Mouse (Mus musculus): ENCODE measurements around the gene Sgcd.

Sgcd gene

GRCm38 (mm10) chr11:47129992-47130391 lies 858.8 kb downstream of the Sgcd start:
- DNase-seq = no peak

GRCm38 (mm10) chr11:47129166-47129565 lies 859.6 kb downstream of the Sgcd start:
- DNase-seq = no peak

DNA sequence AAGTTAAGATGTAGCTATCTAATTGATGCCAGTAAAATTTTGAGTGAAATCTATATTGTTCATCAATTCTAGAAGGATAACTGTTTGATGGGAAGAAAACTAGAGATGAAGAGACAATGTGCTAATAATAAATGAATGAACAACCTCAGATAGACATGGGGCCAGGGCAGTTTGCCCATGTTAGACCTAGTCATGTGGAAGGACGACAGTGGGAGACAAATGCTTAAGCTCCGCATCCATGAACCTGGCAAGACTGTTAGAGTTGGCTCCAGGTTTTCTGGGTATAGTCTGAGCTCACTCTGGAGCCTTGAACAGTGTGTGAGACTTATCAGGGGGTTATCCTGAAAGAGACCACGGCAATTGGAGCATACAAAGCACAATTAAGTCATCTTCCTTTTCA lies 860.4 kb downstream of the Sgcd start:
- no peak for DNase-seq

DNA sequence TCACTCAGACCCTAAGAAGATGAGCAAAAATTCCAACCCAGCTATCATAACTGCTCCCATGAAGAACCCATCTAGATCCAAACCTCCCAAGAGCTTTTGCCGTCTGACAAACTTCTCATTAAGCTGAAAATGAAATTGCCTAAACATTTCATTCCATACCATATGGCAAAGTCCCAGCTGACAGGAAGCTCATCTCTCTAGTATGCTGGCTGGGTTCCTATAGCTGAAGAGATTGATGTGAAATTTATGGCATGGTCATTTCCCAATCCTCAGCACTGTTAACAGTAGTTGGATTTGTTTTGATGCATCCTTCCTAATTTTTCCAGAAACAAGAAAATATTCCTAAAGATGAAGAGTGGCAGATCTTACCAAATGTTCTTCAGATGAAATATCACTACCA lies 867.9 kb downstream of the Sgcd start:
- no peak for DNase-seq

DNA sequence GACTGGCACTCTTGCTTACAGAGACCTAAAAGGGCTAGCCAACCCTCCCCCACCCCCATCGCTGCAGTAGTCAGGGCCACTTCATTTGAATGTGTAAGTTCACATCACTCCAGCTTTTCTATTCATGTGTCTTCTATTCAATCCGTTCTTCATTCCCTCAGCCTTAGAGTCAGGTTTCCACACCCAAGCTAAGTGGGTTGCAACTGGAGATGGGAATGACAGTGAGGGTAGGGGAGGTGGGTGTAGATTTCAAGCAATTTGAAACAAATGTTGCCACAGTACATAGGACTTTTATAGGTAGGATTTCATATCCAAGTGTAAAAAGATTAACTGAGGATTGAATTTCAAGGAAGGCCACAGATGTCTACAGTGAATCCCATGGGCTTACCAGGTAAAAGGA lies 870.9 kb downstream of the Sgcd start:
- DNase-seq = peak; percentile 18

DNA sequence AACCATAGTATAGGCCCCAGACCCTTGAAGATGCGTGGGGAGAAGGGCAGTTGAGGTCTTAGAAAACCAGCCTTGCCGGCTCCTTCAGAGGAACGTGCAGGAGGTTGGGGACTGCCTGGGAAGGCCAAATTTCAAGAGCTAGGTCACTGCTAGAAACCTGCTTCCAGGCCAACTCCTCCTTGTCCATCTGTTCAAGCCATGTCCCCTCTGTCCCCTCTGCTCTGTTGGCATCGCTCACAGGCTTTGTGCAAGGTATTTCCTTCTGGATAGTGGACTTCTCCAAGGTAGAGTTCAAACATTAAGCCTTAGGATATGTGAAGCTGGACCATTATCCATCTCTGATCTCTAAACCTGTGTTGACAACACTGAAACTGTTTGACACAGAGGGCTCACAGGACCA lies 874.4 kb downstream of the Sgcd start:
- no peak for DNase-seq

DNA sequence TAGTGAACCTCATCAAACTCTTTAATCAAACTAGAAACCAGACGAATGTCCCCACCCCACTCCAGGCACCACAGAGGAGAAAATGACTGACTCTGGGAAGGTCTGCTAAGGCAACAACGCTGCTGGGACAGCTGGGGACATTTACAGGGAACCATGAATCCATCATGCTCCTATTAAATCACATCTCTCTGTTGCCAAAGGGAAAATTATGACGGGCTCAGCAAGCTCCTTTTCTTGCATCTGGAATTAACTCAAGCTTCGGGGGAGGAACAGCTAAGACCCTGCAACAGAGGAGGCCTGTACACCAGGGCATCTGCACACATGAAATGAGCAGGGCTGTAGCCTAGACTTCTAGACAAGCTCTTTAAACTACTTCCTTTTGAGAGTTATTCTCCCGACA lies 875.7 kb downstream of the Sgcd start:
- peak; percentile 20 for DNase-seq

DNA sequence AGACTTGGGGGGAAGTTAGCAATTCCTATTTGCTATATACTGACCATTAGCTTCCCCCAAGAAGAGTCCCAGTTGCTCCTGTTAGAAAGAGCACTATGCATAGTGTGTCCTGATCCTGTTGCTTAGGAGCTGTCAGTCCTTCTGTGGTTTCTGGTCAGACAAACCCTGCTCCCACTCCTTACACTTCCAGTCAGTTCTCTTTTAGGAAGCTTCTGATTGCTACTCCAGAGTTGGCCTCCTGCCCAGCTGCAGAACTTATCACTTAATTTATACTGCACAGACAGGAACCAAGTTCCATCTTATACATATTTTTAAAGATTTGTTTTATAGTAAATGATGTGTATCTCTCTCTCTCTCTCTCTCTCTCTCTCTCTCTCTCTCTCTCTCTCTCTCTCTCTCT lies 878.5 kb downstream of the Sgcd start:
- DNase-seq = no peak

GRCm38 (mm10) chr11:47107661-47108060 lies 881.1 kb downstream of the Sgcd start:
- DNase-seq = no peak

GRCm38 (mm10) chr11:47093296-47093912 lies 895.4 kb downstream of the Sgcd start:
- DNase-seq = no peak

DNA sequence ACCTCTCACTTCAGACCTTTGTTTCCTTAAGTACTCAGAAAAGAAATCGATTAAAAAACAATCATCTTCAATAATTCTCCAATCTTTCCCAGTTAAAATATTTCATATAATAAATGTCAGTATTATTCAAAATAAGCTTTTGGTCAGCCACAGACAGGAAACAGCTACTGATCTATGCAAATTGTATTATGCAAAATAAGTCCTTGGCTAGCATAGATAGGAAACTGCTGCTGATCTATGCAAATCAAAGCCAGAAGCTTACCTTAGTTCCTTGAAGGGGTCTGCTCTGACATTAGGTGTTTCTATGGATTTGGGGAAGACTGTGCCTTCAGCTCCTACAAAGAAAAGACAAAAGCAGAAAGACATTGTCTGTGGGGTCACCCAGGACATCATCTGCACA lies 906.3 kb downstream of the Sgcd start:
- no peak for DNase-seq

- DNase-seq = no peak
These were observed 915.2 kb downstream of the Sgcd start for GRCm38 (mm10) chr11:47073538-47073937.

DNA sequence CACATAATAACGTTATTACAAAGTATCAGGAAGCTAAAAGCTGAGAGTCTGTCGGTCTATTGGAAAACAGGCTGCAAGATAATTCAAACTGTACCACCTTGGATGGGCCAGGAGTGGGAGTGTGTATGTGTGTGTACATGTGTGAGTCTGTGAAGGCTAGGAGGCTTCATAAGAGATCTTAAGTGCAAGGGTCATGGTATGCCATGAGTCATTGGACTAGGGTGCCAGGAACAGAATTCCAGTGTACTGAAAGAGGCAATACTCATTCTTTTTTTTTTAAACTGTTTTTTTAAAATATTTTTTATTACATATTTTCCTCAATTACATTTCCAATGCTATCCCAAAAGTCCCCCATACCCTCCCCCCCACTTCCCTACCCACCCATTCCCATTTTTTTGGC lies 917.6 kb downstream of the Sgcd start:
- DNase-seq = no peak

- no peak for DNase-seq
These were observed 918.9 kb downstream of the Sgcd start for GRCm38 (mm10) chr11:47069769-47070384.

- DNase-seq = no peak
These were observed 925.1 kb downstream of the Sgcd start for GRCm38 (mm10) chr11:47063690-47064089.

DNA sequence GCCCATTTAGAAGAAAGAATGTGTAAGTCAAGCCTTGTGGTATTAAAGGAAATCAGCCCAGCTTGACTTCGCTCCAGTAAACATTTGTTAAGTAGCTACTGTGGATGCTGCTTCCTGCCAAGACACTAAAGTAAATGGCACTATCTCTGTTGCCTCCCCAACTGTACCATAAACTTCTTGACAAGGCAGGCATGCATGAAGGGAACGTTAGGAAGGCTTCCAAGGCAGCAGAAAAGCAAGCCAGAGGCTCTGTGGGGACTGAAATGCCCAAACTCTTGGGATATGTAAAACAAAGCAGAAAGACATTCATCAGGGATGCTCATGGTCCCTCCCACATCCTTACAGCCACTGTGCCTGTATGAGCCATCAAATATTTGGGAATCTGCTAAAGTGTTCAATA lies 938.4 kb downstream of the Sgcd start:
- no peak for DNase-seq

- no peak for DNase-seq
These were observed 939.0 kb downstream of the Sgcd start for GRCm38 (mm10) chr11:47049756-47050155.

- DNase-seq = no peak
These were observed 956.5 kb downstream of the Sgcd start for GRCm38 (mm10) chr11:47032318-47032717.

DNA sequence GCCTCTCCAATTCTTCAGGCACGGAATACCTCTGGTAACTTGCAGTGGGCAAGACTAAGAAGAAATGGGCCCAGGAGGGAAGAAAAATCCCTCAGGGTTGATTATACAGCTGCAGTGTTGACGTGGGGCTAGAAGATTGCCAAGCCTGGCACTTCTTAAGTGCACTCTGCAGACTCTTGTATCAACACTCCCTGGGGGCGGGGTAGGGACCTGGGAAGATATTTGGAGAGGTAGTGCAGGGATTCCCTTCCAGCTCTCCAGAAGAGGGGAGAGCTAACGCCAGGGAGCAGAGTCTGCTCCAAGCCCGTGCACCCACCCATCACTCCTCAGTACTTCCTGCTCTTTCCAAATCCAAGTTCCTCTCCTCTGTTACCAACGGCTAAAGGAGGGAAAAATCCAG lies 967.9 kb downstream of the Sgcd start:
- DNase-seq = peak; percentile 10

DNA sequence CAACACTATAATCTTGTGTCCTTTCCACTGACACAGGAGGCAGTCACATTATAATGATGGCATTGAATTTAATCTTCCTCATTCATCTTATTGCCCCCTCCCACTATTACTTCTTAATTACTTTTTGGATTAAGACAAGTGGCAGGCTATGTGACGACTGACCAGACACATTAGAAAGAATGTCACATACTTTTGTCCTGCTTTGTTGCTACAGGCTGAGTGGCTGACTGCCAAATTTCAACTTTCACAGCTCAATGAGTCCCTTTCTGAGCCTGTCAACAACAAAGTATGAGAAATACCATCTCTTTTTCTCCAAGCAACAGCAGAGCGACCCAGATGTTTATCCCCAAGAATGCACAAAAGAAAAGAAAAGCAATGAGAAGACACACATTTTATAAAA lies 970.6 kb downstream of the Sgcd start:
- DNase-seq = no peak

DNA sequence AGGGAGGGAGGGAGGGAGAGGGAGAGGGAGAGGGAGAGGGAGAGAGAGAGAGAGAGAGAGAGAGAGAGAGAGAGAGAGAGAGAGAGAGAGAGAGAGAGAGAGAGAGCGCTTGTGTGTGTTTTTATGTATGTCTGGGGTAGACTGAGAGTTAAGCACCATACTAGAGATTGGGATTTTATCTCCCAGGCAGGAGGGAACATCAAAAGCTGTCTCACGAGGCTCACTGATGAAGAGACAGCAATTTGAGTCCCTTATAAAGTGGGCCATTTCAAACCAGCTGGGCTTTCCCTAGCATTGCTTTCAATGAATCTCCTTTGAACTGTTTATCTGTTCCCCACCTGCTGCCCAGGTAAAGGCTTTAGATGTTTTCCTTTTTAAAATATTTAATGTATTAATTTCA lies 973.1 kb downstream of the Sgcd start:
- no peak for DNase-seq

GRCm38 (mm10) chr11:47014278-47014677 lies 974.5 kb downstream of the Sgcd start:
- DNase-seq = no peak

GRCm38 (mm10) chr11:47010166-47010565 lies 978.6 kb downstream of the Sgcd start:
- DNase-seq = no peak

GRCm38 (mm10) chr11:47005301-47005875 lies 983.4 kb downstream of the Sgcd start:
- no peak for DNase-seq

- peak; percentile 28 for DNase-seq
These were observed 1049.5 kb downstream of the Sgcd start for GRCm38 (mm10) chr11:46939311-46939710.
